Mouse (Mus musculus) limb, embryonic 11.5 days (tissue): ENCODE data around the gene Paqr7. TPM values are rescaled to one million over a fixed set of nuclear protein-coding genes. Genes with fewer than 3 reads are reported as not detected.

Experiments
- ATAC-seq: fragments of 200-750 bp; cut with Nextera tagmentation; 2 replicates; pipeline ENCODE4 v1.8.0; 2017; ENCODE audit warnings: low read depth; ENCODE audit not compliant: insufficient number of reproducible peaks, low FRiP score, low TSS enrichment
- DNase-seq: peaks from one replicate; pipeline ENCODE4 v3.0.0-alpha.2; 2015; ENCODE audit warnings: low spot score
- H3K27ac ChIP-seq: fragments of 300-500 bp; sonication (generic); replicated peaks from 2 replicates; pipeline ENCODE4 v1.5.1; 2014; ENCODE audit warnings: low read depth, mild to moderate bottlenecking, low read length
- H3K27me3 ChIP-seq: fragments of 300-500 bp; sonication (generic); 2 replicates; pipeline ENCODE4 v1.6.1; 2014; ENCODE audit warnings: mild to moderate bottlenecking, low read length, mixed read lengths; ENCODE audit not compliant: control insufficient read depth, insufficient read depth
- H3K36me3 ChIP-seq: fragments of 300-500 bp; sonication (generic); 2 replicates; pipeline ENCODE4 v1.6.1; 2014; ENCODE audit warnings: mild to moderate bottlenecking, low read length, moderate library complexity, mixed read lengths; ENCODE audit not compliant: control insufficient read depth, insufficient read depth
- H3K4me1 ChIP-seq: fragments of 300-500 bp; sonication (generic); 2 replicates; pipeline ENCODE4 v1.6.1; 2014; ENCODE audit warnings: low read length, mixed read lengths; ENCODE audit not compliant: control insufficient read depth, insufficient read depth
- H3K4me2 ChIP-seq: fragments of 300-500 bp; sonication (generic); 2 replicates; pipeline ENCODE4 v1.6.1; 2014; ENCODE audit warnings: low read depth, mild to moderate bottlenecking, moderate library complexity; ENCODE audit not compliant: severe bottlenecking
- H3K4me3 ChIP-seq: fragments of 300-500 bp; sonication (generic); 2 replicates; pipeline ENCODE4 v1.5.1; 2014; ENCODE audit warnings: low read depth, low read length
- H3K9ac ChIP-seq: fragments of 300-500 bp; sonication (generic); 2 replicates; pipeline ENCODE4 v1.6.1; 2014; ENCODE audit warnings: mild to moderate bottlenecking, low read length
- H3K9me3 ChIP-seq: fragments of 300-500 bp; sonication (generic); 2 replicates; pipeline ENCODE4 v1.6.1; 2016; ENCODE audit warnings: low read length; ENCODE audit not compliant: control insufficient read depth
- WGBS: fragments of 180-500 bp; shearing (Covaris S2); extraction: QIAGEN DNeasy Blood & Tissue Kit; methylation state at CpG from one replicate; pipeline ENCODE4 v1.1.7; 2014; 5-methylcytosine and 5-hydroxymethylcytosine counted together
- polyA plus RNA-seq: library from polyadenylated mRNA; unstranded; fragments of >200 nt; fragmentation: Nextera tagmentation; extraction: Ambion mirVana; gene quantifications from 2 replicates; pipeline ENCODE4 v1.2.1, GENCODE M21; 2014

Gene Paqr7
- polyA plus RNA-seq, 1 experiment from 2014 or later: 0.88 TPM

DNA sequence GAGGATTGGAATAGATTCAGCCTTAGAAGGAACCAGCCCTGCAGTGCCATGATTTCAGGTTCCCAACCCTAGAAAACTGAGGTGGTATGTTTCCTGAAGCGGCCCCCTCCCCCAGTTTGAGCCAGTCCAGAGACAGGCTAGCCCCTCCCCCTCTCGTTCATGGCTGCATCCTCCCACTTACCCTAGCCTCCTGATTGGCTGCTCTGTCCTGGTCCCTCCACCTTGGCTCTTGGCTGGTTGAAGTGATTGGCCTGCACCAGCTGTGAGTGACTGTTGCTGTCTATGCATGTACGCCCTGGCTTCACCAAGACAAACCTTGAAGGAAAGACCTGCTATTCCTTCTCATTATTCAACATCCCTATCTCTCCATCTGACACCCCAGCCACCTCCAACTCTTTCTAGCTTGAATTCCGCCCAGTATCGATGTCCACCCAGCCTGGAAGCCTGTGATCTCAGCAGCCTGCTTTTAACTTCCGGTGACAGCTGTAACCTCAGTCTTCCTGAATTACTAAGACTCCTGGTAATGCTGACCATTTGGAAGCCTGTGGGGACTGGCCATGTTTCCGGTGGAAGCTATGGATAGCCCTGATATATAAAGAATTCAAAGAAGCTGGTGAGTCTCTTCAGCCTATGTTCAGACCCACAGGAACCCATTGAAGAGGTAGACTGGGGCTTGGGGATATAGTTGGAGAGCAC, 39.2 kb upstream of the Paqr7 start:
- peaks cover 10% of the 10 kb centered on the region for H3K27me3 ChIP-seq
- 46% methylated on average over 7 of the region's 7 CpGs for WGBS
- H3K9me3 ChIP-seq: no peaks in the 10 kb centered on the region
- DNase-seq: no peak
- H3K4me1 ChIP-seq: no peaks in the 10 kb centered on the region
- no peak overlapping the region for H3K9ac ChIP-seq
- no peak overlapping the region for H3K4me3 ChIP-seq
- no peaks in the 10 kb centered on the region for H3K36me3 ChIP-seq
- no peak overlapping the region for H3K27ac ChIP-seq
- no peak for ATAC-seq
- H3K4me2 ChIP-seq: no peak overlapping the region

DNA sequence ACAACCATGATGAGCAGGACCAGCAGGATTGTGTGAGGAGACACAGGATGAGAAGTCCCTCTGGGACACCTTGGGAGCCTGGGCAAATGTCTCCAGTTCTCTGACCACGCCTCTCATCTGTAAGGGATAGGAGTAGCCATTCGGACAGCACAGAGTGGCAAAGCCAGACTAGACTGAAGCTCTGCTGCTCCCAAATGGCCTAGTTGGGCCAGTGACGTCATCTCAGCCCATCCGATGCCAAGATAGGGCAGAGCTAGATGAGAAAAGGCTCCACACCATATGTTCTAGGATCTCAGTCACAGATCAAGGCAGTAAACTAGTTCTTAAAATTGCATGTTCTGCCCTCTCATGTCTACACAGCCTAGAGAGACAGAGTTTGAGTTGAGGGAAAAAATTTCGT, 37.6 kb upstream of the Paqr7 start:
- H3K36me3 ChIP-seq: no peaks in the 10 kb centered on the region
- no peak for DNase-seq
- H3K9me3 ChIP-seq: no peaks in the 10 kb centered on the region
- H3K9ac ChIP-seq: no peak overlapping the region
- ATAC-seq: no peak
- H3K27me3 ChIP-seq: peaks cover 6% of the 10 kb centered on the region
- H3K4me2 ChIP-seq: no peak overlapping the region
- H3K4me1 ChIP-seq: no peaks in the 10 kb centered on the region
- 79% methylated on average over 5 of the region's 5 CpGs for WGBS
- H3K27ac ChIP-seq: no peak overlapping the region
- no peak overlapping the region for H3K4me3 ChIP-seq

- Histone ChIP-seq H3K9me3 (no peaks in the 10 kb centered on the region), H3K4me2 (no peak overlapping the region), H3K4me3 (no peak overlapping the region), H3K27ac (no peak overlapping the region), H3K4me1 (no peaks in the 10 kb centered on the region), H3K27me3 (no peaks in the 10 kb centered on the region), H3K36me3 (no peaks in the 10 kb centered on the region), H3K9ac (no peak overlapping the region)
- ATAC-seq (no peak), DNase-seq (no peak)
- WGBS: 86% methylated on average over 10 of the region's 10 CpGs
Measured at GRCm38 (mm10) chr4:134460277-134460676, 36.2 kb upstream of the Paqr7 start.

GRCm38 (mm10) chr4:134461252-134461651, 35.2 kb upstream of the Paqr7 start:
- Histone ChIP-seq H3K9ac (no peak overlapping the region), H3K36me3 (no peaks in the 10 kb centered on the region), H3K4me2 (no peak overlapping the region), H3K4me3 (no peak overlapping the region), H3K4me1 (no peaks in the 10 kb centered on the region), H3K27me3 (no peaks in the 10 kb centered on the region), H3K27ac (no peak overlapping the region), H3K9me3 (no peaks in the 10 kb centered on the region)
- ATAC-seq (no peak), DNase-seq (no peak)
- 73% methylated on average over 5 of the region's 5 CpGs for WGBS

DNA sequence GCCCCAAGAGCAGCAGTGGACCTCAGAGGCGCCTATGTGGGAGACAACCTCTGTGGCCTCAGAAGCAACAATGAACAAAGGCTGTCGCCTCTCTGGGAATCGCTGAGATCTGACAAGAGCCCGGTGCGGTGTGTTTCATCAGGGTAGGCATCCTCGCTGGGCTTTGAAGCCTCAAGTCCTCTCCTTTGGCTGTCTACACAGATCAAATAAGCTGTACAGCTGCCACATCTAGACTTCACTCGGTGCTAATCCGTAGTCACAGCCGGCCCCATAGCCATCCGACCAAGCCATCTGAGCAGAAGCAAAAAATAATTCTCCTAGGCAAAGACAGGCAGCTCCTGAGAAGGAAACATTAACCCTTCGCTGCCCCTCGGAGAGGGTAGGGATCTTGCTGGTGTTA, 30.7 kb upstream of the Paqr7 start:
- peaks cover 1% of the 10 kb centered on the region for H3K36me3 ChIP-seq
- H3K9ac ChIP-seq: no peak overlapping the region
- no peak overlapping the region for H3K27ac ChIP-seq
- no peak for DNase-seq
- WGBS: 48% methylated on average over 12 of the region's 12 CpGs
- H3K27me3 ChIP-seq: no peaks in the 10 kb centered on the region
- no peaks in the 10 kb centered on the region for H3K9me3 ChIP-seq
- ATAC-seq: no peak
- no peak overlapping the region for H3K4me2 ChIP-seq
- H3K4me3 ChIP-seq: no peak overlapping the region
- peaks cover 3% of the 10 kb centered on the region; the same call in 1 of the 2 replicates for H3K4me1 ChIP-seq

- Histone ChIP-seq H3K4me2 (no peak overlapping the region), H3K9ac (no peak overlapping the region), H3K9me3 (no peaks in the 10 kb centered on the region), H3K27me3 (no peaks in the 10 kb centered on the region), H3K36me3 (peaks cover 8% of the 10 kb centered on the region), H3K4me3 (no peak overlapping the region), H3K27ac (no peak overlapping the region), H3K4me1 (peaks cover 3% of the 10 kb centered on the region; the same call in 1 of the 2 replicates)
- WGBS: 78% methylated on average over 11 of the region's 11 CpGs
- ATAC-seq: no peak
- DNase-seq: no peak
Measured at GRCm38 (mm10) chr4:134466381-134467262, 29.9 kb upstream of the Paqr7 start.

GRCm38 (mm10) chr4:134467435-134468214, 28.9 kb upstream of the Paqr7 start:
- Histone ChIP-seq H3K36me3 (peaks cover 11% of the 10 kb centered on the region), H3K4me2 (peak overlapping the region; percentile 86), H3K9me3 (no peaks in the 10 kb centered on the region), H3K4me3 (peak overlapping the region; percentile 91), H3K4me1 (peaks cover 3% of the 10 kb centered on the region; the same call in 1 of the 2 replicates), H3K27me3 (no peaks in the 10 kb centered on the region), H3K9ac (peak overlapping the region; percentile 96), H3K27ac (no peak overlapping the region)
- 0 out of 2 replicates have a peak, but pooled peaks have one; percentile 1 for ATAC-seq
- WGBS: under 1% methylated on average over 31 of the region's 31 CpGs
- peak; percentile 63 for DNase-seq

GRCm38 (mm10) chr4:134468215-134468575, 28.3 kb upstream of the Paqr7 start, which contains the start of gene Stmn1:
Stmn1 (plus strand) TSS chr4:134468320.
- H3K36me3 ChIP-seq: peaks cover 15% of the 10 kb centered on the region
- H3K27me3 ChIP-seq: no peaks in the 10 kb centered on the region
- peak; percentile 96 for DNase-seq
- H3K27ac ChIP-seq: peak within 1 kb of the TSS; percentile 88
- H3K4me3 ChIP-seq: peak within 1 kb of the TSS; percentile 91
- no peaks in the 10 kb centered on the region for H3K9me3 ChIP-seq
- WGBS: under 1% methylated on average over 31 of the region's 31 CpGs
- peak within 1 kb of the TSS; percentile 96 for H3K9ac ChIP-seq
- ATAC-seq: peak; percentile 94
- H3K4me2 ChIP-seq: peak within 1 kb of the TSS; percentile 86
- H3K4me1 ChIP-seq: peaks cover 3% of the 10 kb centered on the region; the same call in 1 of the 2 replicates
